Mouse (Mus musculus) macrophage (primary cell): ENCODE data around the gene 4930402H24Rik. TPM values are rescaled to one million over a fixed set of nuclear protein-coding genes. Genes with fewer than 3 reads are reported as not detected.
A peak's percentile ranks its signal among the peaks of the same experiment; 100 is the strongest.
"Not testable (repeated sequence)": the region's sequence is repeated elsewhere in the genome, so short reads cannot be mapped to it uniquely, and the experiment has no call there.

Experiments
- H3K27ac ChIP-seq: fragments of 350-480 bp; formaldehyde crosslinking; 2 replicates; pipeline ENCODE4 v1.9.0; 2021
- H3K36me3 ChIP-seq: fragments of 350-480 bp; formaldehyde crosslinking; 2 replicates; pipeline ENCODE4 v1.9.0; 2021; ENCODE audit errors: inconsistent target
- H3K4me3 ChIP-seq: fragments of 350-480 bp; formaldehyde crosslinking; 2 replicates; pipeline ENCODE4 v1.9.0; 2021; ENCODE audit errors: inconsistent target
- H3K79me2 ChIP-seq: fragments of 350-480 bp; formaldehyde crosslinking; 2 replicates; pipeline ENCODE4 v1.9.0; 2021; ENCODE audit errors: inconsistent target
- WGBS: methylation state at CpG from one replicate; pipeline ENCODE4 v1.1.7; 2026; ENCODE audit warnings: inconsistent platforms; ENCODE audit not compliant: missing documents; 5-methylcytosine and 5-hydroxymethylcytosine counted together
- polyA plus RNA-seq: library from polyadenylated mRNA; stranded (reverse); fragments of 250-400 nt; gene quantifications from 3 replicates; pipeline ENCODE4 v1.2.4, GENCODE M21; 2018; ENCODE audit warnings: inconsistent platforms

The 4930402H24Rik gene
- polyA plus RNA-seq, 1 experiment from 2014 or later = 15.5 TPM

DNA sequence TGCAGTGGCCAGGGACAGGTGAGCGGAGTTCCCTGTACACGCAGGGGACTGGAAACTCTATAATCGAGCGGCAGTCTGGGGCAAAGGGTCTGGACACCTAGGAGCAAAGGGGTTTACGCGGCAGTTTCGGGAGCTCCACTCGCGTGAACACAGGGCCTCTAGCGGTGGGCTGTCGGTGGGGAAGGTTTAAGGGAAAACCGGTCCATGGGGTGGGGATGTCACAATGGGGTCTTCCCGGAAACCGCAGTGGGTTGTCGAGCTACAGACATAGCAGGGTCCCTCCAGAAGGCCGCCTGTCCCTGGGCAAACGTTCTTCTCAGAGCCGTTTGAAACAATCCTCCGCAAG, 66.7 kb downstream of the 4930402H24Rik start:
- under 1% methylated on average over 19 of the region's 19 CpGs for WGBS
- Histone ChIP-seq H3K79me2 (peaks cover 52% of the 10 kb centered on the region), H3K27ac (peak overlapping the region; percentile 57), H3K36me3 (no peaks in the 10 kb centered on the region), H3K4me3 (peak overlapping the region; percentile 98)

DNA sequence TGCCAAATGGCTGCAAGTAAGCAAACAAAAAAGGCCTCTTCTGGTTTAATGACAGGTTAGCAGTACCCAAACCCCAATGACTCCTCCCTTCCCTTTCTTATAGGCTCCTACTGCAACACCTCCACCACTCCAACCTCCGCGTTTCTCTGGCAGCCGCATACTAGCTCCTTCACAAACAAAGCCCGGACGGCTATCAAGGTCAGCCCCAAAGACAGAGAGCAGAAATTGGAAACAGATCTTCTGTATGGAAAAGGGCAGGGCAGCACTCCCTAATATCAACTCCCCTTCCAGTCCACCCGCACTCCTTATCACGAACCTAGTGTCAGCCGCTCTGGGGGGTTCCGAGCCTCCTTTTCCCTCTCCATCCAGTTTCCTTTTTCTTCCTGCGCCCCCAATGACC, 67.1 kb downstream of the 4930402H24Rik start:
- Histone ChIP-seq H3K4me3 (peak overlapping the region; percentile 98), H3K79me2 (peaks cover 56% of the 10 kb centered on the region), H3K36me3 (no peaks in the 10 kb centered on the region), H3K27ac (peak overlapping the region; percentile 57)
- 2% methylated on average over 10 of the region's 10 CpGs for WGBS

GRCm38 (mm10) chr2:130838131-130838530, 68.1 kb downstream of the 4930402H24Rik start:
- H3K4me3 ChIP-seq = no peak overlapping the region
- 100% methylated on average over 1 of the region's 1 CpGs for WGBS
- H3K79me2 ChIP-seq = peaks cover 65% of the 10 kb centered on the region
- no peak overlapping the region for H3K27ac ChIP-seq
- no peaks in the 10 kb centered on the region for H3K36me3 ChIP-seq

- Histone ChIP-seq H3K27ac (no peak overlapping the region), H3K79me2 (peaks cover 98% of the 10 kb centered on the region)
- 95% methylated on average over 3 of the region's 3 CpGs for WGBS
Observed at GRCm38 (mm10) chr2:130833699-130834098, 72.5 kb downstream of the 4930402H24Rik start.

GRCm38 (mm10) chr2:130832582-130832981, 73.6 kb downstream of the 4930402H24Rik start:
- no peak overlapping the region for H3K27ac ChIP-seq
- peaks cover 3% of the 10 kb centered on the region for H3K36me3 ChIP-seq
- peaks cover 98% of the 10 kb centered on the region for H3K79me2 ChIP-seq
- 0% methylated on average over 1 of the region's 1 CpGs for WGBS
- H3K4me3 ChIP-seq = no peak overlapping the region

More at GRCm38 (mm10) chr2:130833699-130834098, 72.5 kb downstream of the 4930402H24Rik start:
- peaks cover 3% of the 10 kb centered on the region for H3K36me3 ChIP-seq
- H3K4me3 ChIP-seq = no peak overlapping the region

- H3K4me3 ChIP-seq = no peak overlapping the region
- peaks cover 98% of the 10 kb centered on the region for H3K79me2 ChIP-seq
- WGBS = 86% methylated on average over 2 of the region's 2 CpGs
- no peak overlapping the region for H3K27ac ChIP-seq
- peaks cover 3% of the 10 kb centered on the region for H3K36me3 ChIP-seq
Observed at GRCm38 (mm10) chr2:130832012-130832411, 74.2 kb downstream of the 4930402H24Rik start.

DNA sequence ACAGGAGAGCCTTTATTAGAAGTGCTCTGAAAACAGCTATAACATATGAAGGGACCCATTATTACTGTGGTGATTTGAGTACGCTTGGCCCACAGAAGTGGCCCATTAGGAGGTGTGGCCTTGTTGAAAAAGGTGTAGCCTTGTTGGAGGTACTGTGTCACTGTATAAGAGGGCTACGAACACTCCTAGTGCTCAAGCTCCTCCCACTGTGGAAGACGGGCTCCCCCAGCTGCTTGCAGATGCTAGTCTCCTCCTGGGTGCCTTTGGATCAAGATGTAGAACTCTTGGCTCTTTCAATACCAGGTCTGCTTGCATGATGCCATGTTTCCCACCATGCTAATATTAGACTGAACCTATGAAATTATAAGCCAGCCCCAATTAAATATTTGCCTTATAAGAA, 76.0 kb downstream of the 4930402H24Rik start:
- peaks cover 98% of the 10 kb centered on the region for H3K79me2 ChIP-seq

GRCm38 (mm10) chr2:130829496-130829895, 76.7 kb downstream of the 4930402H24Rik start:
- Histone ChIP-seq H3K27ac (no peak overlapping the region), H3K79me2 (peaks cover 98% of the 10 kb centered on the region), H3K36me3 (peaks cover 3% of the 10 kb centered on the region), H3K4me3 (no peak overlapping the region)
- 100% methylated on average over 4 of the region's 4 CpGs for WGBS

More for the DNA sequence above, 76.0 kb downstream of the 4930402H24Rik start:
- 100% methylated on average over 3 of the region's 3 CpGs for WGBS
- no peak overlapping the region for H3K27ac ChIP-seq
- peaks cover 3% of the 10 kb centered on the region for H3K36me3 ChIP-seq
- no peak overlapping the region for H3K4me3 ChIP-seq

GRCm38 (mm10) chr2:130828668-130829067, 77.5 kb downstream of the 4930402H24Rik start:
- Histone ChIP-seq H3K79me2 (peaks cover 98% of the 10 kb centered on the region), H3K27ac (no peak overlapping the region), H3K4me3 (no peak overlapping the region), H3K36me3 (peaks cover 3% of the 10 kb centered on the region)
- 89% methylated on average over 1 of the region's 1 CpGs for WGBS

DNA sequence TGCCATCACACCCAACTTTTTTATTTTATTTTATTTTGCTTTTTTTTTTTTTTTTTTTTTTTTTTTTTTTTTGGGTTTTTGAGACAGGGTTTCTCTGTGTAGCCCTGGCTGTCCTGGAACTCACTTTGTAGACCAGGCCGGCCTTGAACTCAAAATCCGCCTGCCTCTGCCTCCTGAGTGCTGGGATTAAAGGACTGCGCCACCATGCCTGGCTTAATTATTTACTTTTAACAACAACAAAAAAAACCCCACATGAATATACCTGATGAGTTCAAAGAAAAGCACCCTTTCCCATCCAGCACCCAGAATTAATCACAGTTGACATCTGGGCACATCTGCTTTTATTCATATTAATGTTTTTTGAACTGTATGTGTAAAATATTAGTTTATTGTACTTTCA, 78.1 kb downstream of the 4930402H24Rik start:
- H3K36me3 ChIP-seq, H3K4me3 ChIP-seq, H3K27ac ChIP-seq: not testable (repeated sequence)
- H3K79me2 ChIP-seq = peaks cover 98% of the 10 kb centered on the region
- 60% methylated on average over 2 of the region's 3 CpGs for WGBS

DNA sequence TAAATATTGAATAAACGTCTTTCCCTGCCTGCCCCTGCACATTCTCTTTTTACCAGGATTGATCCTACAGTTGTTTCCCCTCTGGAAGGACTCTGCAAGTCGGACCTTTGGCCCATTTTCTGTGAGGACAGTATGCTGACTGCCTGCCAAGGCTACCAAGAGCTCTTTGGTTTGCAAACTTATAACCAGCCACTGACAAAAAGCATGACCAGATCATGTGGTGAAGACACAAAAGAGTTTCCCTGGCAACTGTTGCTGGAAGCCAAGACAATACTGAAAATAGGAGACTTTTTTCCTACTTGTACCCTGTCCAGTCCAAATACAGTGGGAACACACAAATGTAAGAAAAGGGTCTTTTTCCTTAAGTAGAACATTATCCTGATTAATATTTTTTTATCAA, 78.8 kb downstream of the 4930402H24Rik start:
- Histone ChIP-seq H3K36me3 (peaks cover 3% of the 10 kb centered on the region), H3K4me3 (no peak overlapping the region), H3K79me2 (peaks cover 100% of the 10 kb centered on the region), H3K27ac (no peak overlapping the region)
- 94% methylated on average over 2 of the region's 2 CpGs for WGBS

DNA sequence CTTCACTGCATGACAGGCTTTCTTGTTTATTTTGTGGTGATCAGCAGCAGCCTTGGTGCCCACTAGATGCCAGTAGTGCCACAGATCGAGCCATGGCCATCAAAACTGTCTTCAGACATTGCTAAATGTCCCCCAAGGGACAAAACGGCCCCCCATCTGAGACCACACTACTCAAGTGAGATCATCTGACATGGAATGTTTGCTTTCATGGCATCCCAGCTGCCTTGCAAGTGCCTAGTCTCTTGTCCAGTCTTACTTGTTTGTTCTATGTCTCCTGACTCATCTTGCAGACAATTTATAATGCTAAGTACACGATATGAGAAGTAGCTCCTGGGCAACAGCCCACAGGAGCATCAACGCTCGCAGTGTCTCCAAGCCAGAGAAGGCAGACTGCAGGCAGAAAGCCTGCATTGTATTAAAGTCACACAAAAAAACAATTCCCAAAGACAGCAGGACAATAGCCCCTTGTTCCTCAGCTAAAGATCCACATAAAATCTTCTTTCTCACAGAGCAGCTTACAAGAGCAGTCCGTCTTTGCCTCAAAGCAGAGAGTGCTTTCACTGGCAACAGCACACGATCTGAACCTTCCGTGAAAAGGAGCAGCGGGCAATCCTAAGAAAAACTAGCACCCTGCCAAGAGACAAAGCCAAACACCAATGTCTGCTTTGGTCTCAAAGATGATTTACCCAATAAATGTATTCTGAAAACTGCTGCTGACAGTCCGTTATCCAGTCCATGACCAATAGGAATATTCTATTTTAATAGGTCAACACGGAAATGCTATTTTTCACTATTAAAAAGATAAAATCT, 87.2 kb downstream of the 4930402H24Rik start:
- Histone ChIP-seq H3K27ac (no peak overlapping the region), H3K4me3 (no peak overlapping the region), H3K79me2 (peaks cover 19% of the 10 kb centered on the region), H3K36me3 (peaks cover 16% of the 10 kb centered on the region)
- 93% methylated on average over 11 of the region's 11 CpGs for WGBS

GRCm38 (mm10) chr2:130817865-130818264, 88.3 kb downstream of the 4930402H24Rik start:
- Histone ChIP-seq H3K27ac (no peak overlapping the region), H3K4me3 (no peak overlapping the region), H3K79me2 (peaks cover 7% of the 10 kb centered on the region), H3K36me3 (peaks cover 28% of the 10 kb centered on the region)
- no CpG with 5 or more reads among the region's 1 CpGs for WGBS

DNA sequence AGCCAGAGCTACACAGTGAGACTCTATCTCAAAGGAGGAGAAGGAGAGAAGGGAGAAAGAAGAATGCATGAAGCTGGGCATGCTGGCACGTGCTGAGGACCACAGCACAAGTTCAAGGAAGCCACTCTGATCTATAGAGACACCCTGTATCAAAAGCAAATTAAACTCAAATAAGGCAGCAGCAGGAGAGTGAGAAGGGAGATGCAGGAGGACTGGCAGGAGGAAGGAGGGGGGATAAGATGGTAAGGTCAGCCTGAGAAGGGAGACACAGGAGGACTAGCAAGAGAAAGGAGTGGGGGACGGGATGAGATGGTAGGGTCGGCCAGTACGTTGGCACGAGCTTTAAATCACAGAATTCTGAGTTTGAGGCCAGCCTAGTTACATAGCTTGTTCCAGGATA, 90.0 kb downstream of the 4930402H24Rik start:
- WGBS = 100% methylated on average over 4 of the region's 5 CpGs
- Histone ChIP-seq H3K4me3 (no peak overlapping the region), H3K79me2 (no peaks in the 10 kb centered on the region), H3K27ac (no peak overlapping the region), H3K36me3 (peaks cover 40% of the 10 kb centered on the region)

- no peaks in the 10 kb centered on the region for H3K79me2 ChIP-seq
- H3K36me3 ChIP-seq = peaks cover 39% of the 10 kb centered on the region
- H3K27ac ChIP-seq = no peak overlapping the region
- 86% methylated on average over 1 of the region's 1 CpGs for WGBS
- no peak overlapping the region for H3K4me3 ChIP-seq
Observed at GRCm38 (mm10) chr2:130814492-130814891, 91.7 kb downstream of the 4930402H24Rik start.
